Mouse (Mus musculus) brown adipose tissue, adult 24 weeks (tissue): ENCODE results near the gene Gng13. TPM values are rescaled to one million over a fixed set of nuclear protein-coding genes. Genes with fewer than 3 reads are reported as not detected.

ENCODE experiments used
- H3K27ac ChIP-seq: fragments of 200-500 bp; replicated peaks from 2 replicates; pipeline ENCODE4 v1.5.1; 2012; ENCODE audit warnings: low read depth, mild to moderate bottlenecking, low read length
- H3K4me1 ChIP-seq: fragments of 200-500 bp; 2 replicates; pipeline ENCODE4 v1.6.1; 2012; ENCODE audit warnings: low read length, mixed read lengths; ENCODE audit not compliant: control insufficient read depth, insufficient read depth, insufficient read length
- H3K4me3 ChIP-seq: fragments of 200-500 bp; 2 replicates; pipeline ENCODE4 v1.5.1; 2012; ENCODE audit warnings: low read depth, mild to moderate bottlenecking, low read length, moderate library complexity; ENCODE audit not compliant: insufficient read depth
- polyA plus RNA-seq: library from polyadenylated mRNA; stranded (reverse); fragments of >200 nt; gene quantifications from 2 replicates; pipeline ENCODE4 v1.2.4, GENCODE M21; 2012; ENCODE audit not compliant: missing spikeins, insufficient read depth, insufficient read length

Gng13 gene
- polyA plus RNA-seq: not detected in 2 replicates

DNA sequence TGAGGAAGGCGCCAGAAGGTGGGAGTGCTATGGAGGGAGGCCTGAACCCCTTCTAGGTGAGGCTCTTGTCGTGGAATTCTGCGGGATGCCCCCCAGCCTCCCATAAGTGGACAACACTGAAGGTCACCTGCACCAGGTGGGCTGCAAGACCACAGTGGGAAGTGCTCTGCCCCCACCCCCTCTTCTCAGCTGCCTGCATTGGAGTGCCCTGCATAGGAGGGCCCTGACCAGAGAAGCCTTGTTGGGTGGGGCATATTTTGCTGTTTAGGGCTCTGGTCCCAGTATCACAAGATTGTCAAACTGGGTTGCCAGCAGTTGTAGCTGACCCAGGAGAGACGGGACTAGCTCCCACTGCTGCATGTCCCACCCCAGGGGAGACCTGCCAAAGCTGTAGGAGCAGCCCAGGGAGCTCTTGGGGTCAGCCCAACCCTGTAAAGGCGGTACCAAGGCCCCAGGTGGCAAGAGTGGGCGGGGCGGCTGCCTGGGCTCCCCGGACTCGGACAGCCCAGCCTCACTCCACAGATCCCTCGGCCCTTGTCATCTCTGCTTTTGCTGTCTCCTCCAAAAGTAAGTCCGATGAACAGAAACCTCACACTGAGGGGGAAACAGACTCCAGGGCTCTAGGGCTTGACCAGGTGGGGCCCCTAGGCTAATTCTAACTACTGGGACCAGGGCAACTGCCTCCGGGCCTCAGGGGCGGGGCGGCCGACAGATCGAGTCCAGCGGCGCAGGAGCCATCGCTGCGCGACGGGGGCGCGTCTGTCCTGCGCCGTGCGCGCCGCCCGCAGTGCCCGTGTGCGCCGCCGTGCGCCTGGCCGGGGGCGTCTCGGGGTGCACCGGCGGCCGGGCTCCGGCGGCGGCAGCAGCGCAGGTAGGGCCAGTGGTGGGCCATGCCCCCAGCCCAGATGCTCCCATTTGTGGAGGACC is at the start of gene Gng13:
Gng13 (plus strand) TSS at position 461 of the 927 bp plus-strand sequence.
- Histone ChIP-seq H3K4me1 (no peaks in the 10 kb centered on the region), H3K4me3 (no peak within 1 kb of the TSS), H3K27ac (no peak within 1 kb of the TSS)

DNA sequence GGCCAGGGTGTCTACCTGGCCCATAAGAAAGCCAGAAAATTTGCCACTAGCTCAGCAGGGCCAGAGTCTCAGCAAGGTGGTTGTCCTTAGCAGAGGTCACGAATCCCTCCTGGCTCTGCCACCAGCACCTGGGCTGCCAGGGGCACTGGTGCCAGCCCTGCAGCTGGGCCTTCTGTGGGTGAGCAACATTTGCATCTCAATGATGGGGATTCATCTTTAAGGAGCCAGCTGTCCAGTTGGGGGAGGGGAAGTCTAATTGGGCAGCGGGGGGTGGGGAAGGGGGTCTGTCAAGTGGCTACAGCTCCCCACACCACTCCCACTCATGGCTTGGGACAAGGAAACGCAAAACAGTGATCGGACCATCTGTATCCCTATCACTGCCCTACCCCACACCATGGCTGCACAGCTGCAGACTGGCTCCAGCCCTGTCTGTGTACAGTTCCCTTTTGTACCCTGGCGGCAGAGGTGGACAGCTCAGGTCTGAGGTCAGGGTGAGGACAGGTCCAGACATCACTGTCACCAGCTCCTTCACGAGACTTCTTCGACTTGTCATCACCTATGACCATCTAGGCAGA is 48.4 kb upstream of the Gng13 start:
- no peaks in the 10 kb centered on the region for H3K4me1 ChIP-seq
- no peak overlapping the region for H3K4me3 ChIP-seq
- H3K27ac ChIP-seq: no peak overlapping the region

DNA sequence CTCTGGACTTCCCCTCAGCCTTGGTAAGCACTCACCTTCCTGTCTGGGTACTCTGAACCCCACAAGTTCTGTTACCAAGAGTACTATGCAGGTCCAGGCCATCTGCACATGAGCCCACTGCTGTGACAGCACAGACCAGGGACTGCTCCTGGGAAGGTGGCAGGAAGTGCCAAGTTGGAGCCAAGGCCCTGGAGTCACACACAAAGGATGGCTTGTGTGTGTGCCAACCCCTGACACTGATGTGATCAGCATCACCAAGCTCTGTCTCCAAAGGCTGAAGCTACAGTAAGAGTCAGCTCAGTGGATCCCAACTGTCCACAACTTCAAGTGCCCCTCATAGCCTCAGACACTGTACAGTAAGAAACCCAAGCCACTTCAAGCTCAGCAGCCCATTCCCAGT is 44.0 kb upstream of the Gng13 start:
- Histone ChIP-seq H3K27ac (no peak overlapping the region), H3K4me1 (no peaks in the 10 kb centered on the region), H3K4me3 (no peak overlapping the region)

DNA sequence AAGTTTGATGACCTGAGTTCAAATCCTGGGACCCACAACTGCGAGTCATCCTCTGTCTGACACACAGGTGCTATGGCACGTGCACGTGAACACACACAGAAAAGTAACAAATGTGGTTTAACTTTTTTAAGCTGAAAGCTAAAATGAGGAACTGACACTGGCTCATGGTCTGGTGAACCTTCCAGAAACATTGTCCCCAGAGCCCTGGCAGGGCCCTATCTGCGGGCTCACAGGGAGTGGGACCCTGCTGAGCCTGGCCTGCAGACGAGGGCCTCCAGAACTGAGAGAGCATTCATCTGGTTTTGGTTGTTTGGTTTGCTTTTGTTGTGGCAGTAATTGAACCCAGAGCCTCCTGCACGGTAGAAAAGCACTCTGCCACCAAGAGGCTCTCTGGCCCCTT is 39.0 kb upstream of the Gng13 start:
- H3K4me3 ChIP-seq: no peak overlapping the region
- H3K4me1 ChIP-seq: no peaks in the 10 kb centered on the region
- H3K27ac ChIP-seq: no peak overlapping the region

DNA sequence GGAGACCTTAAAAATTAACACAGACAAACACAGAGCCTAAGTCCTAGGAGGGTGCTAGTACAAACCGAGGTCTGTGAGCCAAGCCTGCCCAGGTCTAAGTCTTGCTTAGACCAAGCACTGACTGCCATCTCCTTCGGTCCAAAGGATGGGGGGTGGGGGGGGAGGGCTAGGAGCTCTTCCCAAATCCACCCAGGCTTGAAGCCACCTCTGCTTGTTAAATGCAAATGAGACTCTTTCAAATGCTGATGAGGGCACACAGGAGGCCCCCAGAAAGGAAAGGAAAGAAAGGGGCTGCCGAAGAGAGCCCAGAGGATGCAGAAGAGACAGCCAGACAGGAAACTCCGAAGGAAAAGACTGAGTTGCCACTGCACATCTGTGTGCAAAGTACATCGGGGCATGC is 37.2 kb upstream of the Gng13 start:
- H3K27ac ChIP-seq: no peak overlapping the region
- H3K4me1 ChIP-seq: no peaks in the 10 kb centered on the region
- no peak overlapping the region for H3K4me3 ChIP-seq

DNA sequence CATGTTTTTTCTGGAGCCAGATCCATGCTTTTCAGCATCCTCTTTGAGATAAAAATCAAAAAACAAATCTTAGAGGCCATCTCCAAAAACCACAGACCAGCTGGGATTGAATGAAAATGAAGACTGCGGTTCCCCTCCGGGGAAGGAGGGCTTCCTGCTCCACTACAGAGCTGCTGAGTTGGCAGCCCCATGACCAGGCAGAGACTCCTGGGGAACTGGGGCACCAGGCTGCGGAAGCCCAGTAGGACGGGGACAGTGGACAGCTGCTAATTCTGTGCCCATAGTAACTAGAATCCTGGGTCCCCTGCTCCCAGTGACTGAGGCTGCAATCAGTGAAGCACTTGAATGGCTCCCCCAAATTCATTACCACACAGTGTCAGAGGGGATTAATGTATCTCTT is 35.3 kb upstream of the Gng13 start:
- H3K4me3 ChIP-seq: no peak overlapping the region
- no peaks in the 10 kb centered on the region for H3K4me1 ChIP-seq

DNA sequence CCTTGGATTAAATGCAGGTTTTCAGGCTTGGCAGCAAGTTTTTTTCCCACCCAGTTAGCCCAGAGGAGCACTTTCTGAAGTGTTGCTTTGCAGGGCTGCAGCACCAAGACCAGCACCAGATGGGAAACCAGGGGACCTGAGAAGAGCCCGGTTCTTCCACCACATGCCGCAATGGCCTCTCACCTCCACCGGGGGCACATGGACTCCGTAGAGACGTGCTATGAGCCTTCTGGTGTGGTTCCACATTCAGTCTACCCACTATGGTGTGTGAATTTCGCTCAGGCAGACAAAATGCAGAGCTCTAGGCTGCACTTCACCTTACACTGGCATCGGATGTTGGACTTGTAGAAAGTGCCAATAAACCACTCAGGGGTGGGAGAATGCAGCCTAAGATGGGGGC is 30.6 kb upstream of the Gng13 start:
- H3K27ac ChIP-seq: no peak overlapping the region
- no peaks in the 10 kb centered on the region for H3K4me1 ChIP-seq
- no peak overlapping the region for H3K4me3 ChIP-seq

More for the DNA sequence above, 35.3 kb upstream of the Gng13 start:
- no peak overlapping the region for H3K27ac ChIP-seq

DNA sequence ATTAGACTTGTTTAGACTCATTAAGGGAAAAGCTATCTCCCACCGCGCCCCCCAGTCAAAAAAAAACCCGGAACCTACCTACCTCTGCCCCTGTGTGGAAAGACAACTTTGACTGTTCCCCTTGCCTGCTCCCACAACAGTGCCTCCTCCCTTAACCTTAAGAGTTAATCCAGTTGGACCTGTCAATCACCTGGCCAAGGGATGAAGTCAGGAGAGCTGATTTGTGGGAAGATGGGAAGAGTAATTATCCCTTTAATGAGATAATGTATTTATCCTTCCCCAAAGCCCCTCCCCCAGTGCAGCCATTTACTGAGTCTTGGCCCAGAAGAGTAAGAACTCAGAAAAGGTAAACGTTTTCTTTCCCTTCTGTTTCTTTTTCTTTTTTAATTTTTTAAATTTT is 28.0 kb upstream of the Gng13 start:
- Histone ChIP-seq H3K27ac (no peak overlapping the region), H3K4me3 (no peak overlapping the region)

DNA sequence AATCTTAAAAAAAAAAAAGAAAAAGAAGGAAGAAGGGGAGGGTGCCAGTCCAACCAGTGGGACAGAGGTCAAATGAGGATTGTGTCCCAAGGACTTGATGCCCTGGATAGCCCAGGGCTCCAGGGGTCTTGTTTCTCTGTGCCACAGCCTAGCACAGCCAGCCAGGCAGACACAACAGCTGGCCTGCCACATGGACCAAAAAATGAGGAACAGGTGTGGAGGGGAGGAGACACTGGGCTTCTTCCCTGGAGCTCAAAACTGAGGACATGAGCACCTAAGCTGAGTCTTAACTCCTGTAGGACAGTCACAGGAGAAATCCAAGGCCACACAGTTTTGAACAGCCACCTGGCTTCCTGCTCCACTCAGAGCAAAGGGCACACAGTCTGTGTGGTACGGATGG is 20.7 kb upstream of the Gng13 start:
- no peaks in the 10 kb centered on the region for H3K4me1 ChIP-seq

More for the DNA sequence above, 28.0 kb upstream of the Gng13 start:
- H3K4me1 ChIP-seq: no peaks in the 10 kb centered on the region

DNA sequence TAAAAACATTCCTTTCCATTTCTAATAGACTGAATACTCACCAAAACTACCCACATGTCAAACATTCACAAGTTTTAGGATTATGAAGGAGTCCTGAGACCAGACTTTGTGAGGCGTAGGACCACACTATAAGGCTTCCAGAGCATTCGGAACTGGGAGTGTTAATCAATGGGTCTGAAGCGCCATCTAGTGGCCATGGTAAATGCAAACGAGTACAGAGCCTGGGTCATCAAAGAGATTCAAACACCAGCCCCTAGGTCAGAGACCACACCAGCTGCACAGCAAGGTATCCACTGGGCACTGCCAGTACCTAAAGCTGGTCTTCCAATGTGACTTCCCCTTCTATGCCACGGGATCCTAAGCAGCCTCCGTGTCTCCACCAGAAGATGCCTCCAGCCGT is 18.5 kb upstream of the Gng13 start:
- no peaks in the 10 kb centered on the region for H3K4me1 ChIP-seq

More for the DNA sequence above, 20.7 kb upstream of the Gng13 start:
- Histone ChIP-seq H3K27ac (no peak overlapping the region), H3K4me3 (no peak overlapping the region)

DNA sequence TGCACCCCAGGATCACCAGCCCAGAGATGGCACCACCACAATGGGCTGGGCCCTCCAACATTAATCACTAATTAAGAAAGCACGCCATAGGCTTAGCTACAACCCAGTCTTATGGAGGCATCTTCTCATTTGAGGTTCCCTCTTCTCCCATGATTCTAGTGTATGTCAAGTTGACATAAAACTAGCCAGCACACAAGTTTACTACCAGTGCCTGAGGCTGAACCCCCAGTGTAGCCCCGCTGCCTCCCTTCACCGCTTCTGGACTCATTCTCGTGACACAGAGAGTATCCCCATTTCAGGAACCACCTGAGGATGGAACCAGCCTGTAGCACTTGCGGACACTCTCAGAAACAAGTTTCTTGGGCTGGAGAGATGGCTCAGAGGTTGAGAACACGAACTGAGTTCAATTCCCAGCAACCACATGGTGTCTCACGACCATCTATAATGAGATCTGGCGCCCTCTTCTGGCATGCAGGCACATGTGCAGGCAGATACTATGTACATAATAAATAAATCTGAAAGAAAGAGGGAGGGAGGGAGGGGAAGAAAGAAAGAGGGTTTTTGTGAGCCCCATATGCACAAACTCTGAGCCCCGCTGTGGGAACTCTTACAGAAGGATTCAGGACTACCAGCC is 16.0 kb upstream of the Gng13 start:
- H3K4me3 ChIP-seq: no peak overlapping the region
- no peaks in the 10 kb centered on the region for H3K4me1 ChIP-seq
- H3K27ac ChIP-seq: no peak overlapping the region

More for the DNA sequence above, 18.5 kb upstream of the Gng13 start:
- H3K4me3 ChIP-seq: no peak overlapping the region
- H3K27ac ChIP-seq: no peak overlapping the region

DNA sequence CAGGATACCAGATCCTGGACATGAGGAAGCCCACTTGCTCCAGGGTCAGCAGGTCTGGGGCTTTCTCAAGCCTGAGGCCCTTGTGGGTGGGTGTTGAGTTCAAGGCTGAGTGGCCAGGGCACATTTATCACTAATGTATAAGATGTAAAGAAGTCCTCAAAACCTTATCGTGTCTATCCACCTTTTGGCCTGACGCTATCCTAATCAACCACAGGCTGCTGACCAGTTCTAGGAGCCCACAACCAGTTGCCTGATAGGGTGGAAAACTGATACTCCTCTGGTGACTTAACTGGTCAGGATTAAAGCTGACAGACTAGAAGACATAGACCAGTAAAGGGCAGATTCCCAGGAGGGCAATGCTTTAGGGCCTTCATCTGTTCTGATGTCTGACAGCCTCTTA is 7.0 kb upstream of the Gng13 start:
- Histone ChIP-seq H3K27ac (no peak overlapping the region), H3K4me1 (no peaks in the 10 kb centered on the region), H3K4me3 (no peak overlapping the region)

DNA sequence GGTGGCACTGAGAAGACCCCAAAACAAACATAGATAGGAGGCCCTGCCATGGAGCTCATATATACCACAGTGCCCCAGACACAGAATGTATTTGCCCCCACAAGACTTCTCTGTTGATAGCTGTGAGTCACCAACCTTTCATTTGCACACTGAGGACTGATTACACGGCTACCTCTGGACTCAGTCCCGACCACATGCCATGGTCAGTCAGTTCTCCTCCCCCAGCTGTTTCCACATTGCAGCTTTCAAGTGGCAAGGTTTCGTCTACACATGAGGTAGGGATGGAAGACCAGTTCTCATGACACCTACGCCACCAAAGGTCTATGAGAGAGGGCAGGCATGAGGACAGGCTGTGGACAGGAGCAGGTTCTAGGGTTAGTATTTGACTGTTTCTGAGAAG is 5.8 kb upstream of the Gng13 start:
- Histone ChIP-seq H3K4me1 (no peaks in the 10 kb centered on the region), H3K4me3 (no peak overlapping the region)

DNA sequence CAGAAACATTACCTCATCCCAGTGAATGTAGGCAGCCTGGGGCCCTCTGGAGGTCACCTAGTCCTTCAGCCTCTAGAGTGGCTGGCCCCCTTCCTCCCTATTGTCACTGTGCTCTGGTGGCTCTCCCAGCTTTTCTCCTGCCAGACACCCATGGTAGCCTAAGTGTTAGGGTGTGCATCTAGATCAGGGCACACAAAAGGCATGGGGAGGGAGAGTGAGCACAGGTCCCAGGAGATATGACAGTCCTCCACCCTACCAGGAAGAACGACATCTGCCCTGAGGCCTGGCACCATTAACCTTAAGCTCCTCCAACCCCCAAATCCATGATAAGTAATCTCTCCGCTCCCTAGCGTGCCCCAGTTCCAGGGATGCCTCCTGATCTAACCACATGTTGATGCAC is 1.3 kb upstream of the Gng13 start:
- Histone ChIP-seq H3K4me3 (no peak overlapping the region), H3K4me1 (no peaks in the 10 kb centered on the region)

More for the DNA sequence above, 5.8 kb upstream of the Gng13 start:
- no peak overlapping the region for H3K27ac ChIP-seq

DNA sequence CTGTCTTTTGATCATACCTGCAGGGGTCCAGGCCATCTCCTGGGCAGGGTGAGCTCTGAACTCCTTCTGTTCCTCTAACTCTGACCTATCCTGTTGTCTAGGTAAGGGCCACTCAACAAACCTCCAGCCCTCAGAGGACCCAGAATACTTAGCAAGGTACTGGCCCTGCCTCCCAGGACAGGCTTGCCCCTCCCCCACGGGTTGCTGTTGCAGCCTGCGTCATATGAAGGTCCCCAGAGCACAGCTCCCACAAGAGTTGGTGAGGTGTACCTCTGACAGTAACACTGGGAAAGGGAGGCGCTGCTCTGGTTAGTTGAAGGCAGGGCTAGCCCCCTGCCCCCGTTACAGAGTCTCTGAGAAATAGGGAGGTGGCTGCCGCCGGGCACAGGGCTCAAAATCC is 841 bp upstream of the Gng13 start:
- H3K4me3 ChIP-seq: no peak overlapping the region
- H3K4me1 ChIP-seq: no peaks in the 10 kb centered on the region
- no peak overlapping the region for H3K27ac ChIP-seq

More for the DNA sequence above, 1.3 kb upstream of the Gng13 start:
- H3K27ac ChIP-seq: no peak overlapping the region
